Mouse (Mus musculus): ENCODE results near the gene Eefsec.
A peak's percentile ranks its signal among the peaks of the same experiment; 100 is the strongest.

Gene Eefsec

GRCm38 (mm10) chr6:88262160-88262559 is 184.2 kb downstream of the Eefsec start:
- DNase-seq (ENCODE audit: low read depth, low spot score), result peak; percentile 8

- DNase-seq (ENCODE audit: low read depth, low spot score), result no peak
These were observed 185.7 kb downstream of the Eefsec start for GRCm38 (mm10) chr6:88260645-88261044.

GRCm38 (mm10) chr6:88259621-88260020 is 186.7 kb downstream of the Eefsec start:
- DNase-seq (ENCODE audit: low read depth, low spot score), result peak; percentile 68

- no peak for DNase-seq (ENCODE audit: low read depth, low spot score)
These were observed 190.9 kb downstream of the Eefsec start for GRCm38 (mm10) chr6:88255435-88255834.

- DNase-seq (ENCODE audit: low read depth, low spot score), result no peak
These were observed 192.3 kb downstream of the Eefsec start for GRCm38 (mm10) chr6:88254082-88254481.

- no peak for DNase-seq (ENCODE audit: low read depth, low spot score)
These were observed 194.4 kb downstream of the Eefsec start for GRCm38 (mm10) chr6:88251798-88252478.

- DNase-seq (ENCODE audit: low read depth, low spot score), result no peak
These were observed 194.9 kb downstream of the Eefsec start for GRCm38 (mm10) chr6:88251396-88251795.

GRCm38 (mm10) chr6:88249231-88249630 is 197.1 kb downstream of the Eefsec start:
- DNase-seq (ENCODE audit: low read depth, low spot score), result no peak

GRCm38 (mm10) chr6:88242604-88243003 is 203.7 kb downstream of the Eefsec start:
- peak; percentile 32 for DNase-seq (ENCODE audit: low read depth, low spot score)

GRCm38 (mm10) chr6:88236513-88236912 is 209.8 kb downstream of the Eefsec start:
- DNase-seq (ENCODE audit: low read depth, low spot score), result no peak

- no peak for DNase-seq (ENCODE audit: low read depth, low spot score)
These were observed 210.4 kb downstream of the Eefsec start for GRCm38 (mm10) chr6:88235983-88236382.

GRCm38 (mm10) chr6:88235461-88235860 is 210.9 kb downstream of the Eefsec start:
- DNase-seq (ENCODE audit: low read depth, low spot score), result no peak

- DNase-seq (ENCODE audit: low read depth, low spot score), result no peak
These were observed 212.3 kb downstream of the Eefsec start for GRCm38 (mm10) chr6:88233996-88234395.

- no peak for DNase-seq (ENCODE audit: low read depth, low spot score)
These were observed 214.1 kb downstream of the Eefsec start for GRCm38 (mm10) chr6:88232221-88232620.

GRCm38 (mm10) chr6:88231821-88232220 is 214.5 kb downstream of the Eefsec start:
- no peak for DNase-seq (ENCODE audit: low read depth, low spot score)

GRCm38 (mm10) chr6:88229221-88229620 is 217.1 kb downstream of the Eefsec start:
- DNase-seq (ENCODE audit: low read depth, low spot score), result no peak

GRCm38 (mm10) chr6:88227537-88227936 is 218.8 kb downstream of the Eefsec start:
- DNase-seq (ENCODE audit: low read depth, low spot score), result no peak

GRCm38 (mm10) chr6:88226570-88226994 is 219.8 kb downstream of the Eefsec start:
- DNase-seq (ENCODE audit: low read depth, low spot score), result no peak

- no peak for DNase-seq (ENCODE audit: low read depth, low spot score)
These were observed 224.4 kb downstream of the Eefsec start, which contains the start of gene Dnajb8 for GRCm38 (mm10) chr6:88221968-88222367. Dnajb8 (plus strand) TSS chr6:88222268.

GRCm38 (mm10) chr6:88219094-88219493 is 227.2 kb downstream of the Eefsec start:
- DNase-seq (ENCODE audit: low read depth, low spot score), result no peak

GRCm38 (mm10) chr6:88216199-88216598 is 230.1 kb downstream of the Eefsec start:
- no peak for DNase-seq (ENCODE audit: low read depth, low spot score)

GRCm38 (mm10) chr6:88215797-88216196 is 230.5 kb downstream of the Eefsec start:
- DNase-seq (ENCODE audit: low read depth, low spot score), result no peak

GRCm38 (mm10) chr6:88210182-88210581 is 236.2 kb downstream of the Eefsec start:
- no peak for DNase-seq (ENCODE audit: low read depth, low spot score)

- no peak for DNase-seq (ENCODE audit: low read depth, low spot score)
These were observed 236.9 kb downstream of the Eefsec start for GRCm38 (mm10) chr6:88209453-88209852.

All from brain, adult 2 months (tissue).